Mouse (Mus musculus): Measurements from ENCODE around the gene Slc13a5. TPM values are rescaled to one million over a fixed set of nuclear protein-coding genes. Genes with fewer than 3 reads are reported as not detected.

Slc13a5 gene
- polyA plus RNA-seq, 1 experiment from 2014 or later = 0.26 TPM

DNA sequence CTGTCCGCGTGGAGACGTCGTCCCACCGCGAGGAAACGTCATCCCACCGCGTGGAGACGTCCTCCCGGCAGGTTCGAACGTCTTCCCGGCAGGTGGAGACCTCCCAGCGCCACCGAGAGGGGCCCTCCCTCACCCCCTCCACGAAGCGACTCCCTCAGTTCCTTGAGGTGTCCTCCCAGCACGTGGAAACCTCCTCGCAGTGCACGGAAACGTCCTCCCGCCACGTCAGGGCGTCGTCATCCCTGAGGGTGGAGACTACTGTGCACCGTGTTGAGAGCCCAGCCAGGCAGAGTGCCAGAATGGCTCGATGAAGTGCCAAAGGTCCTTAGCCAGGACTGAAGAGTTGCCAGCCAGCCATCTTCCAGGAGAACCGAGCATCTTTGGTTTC lies 51.6 kb downstream of the Slc13a5 start, which contains the start of gene Med31:
Gene Med31 (minus strand): TSS at position 183 of the 388 bp plus-strand sequence.
- Histone ChIP-seq H3K27me3 (no peaks in the 10 kb centered on the region), H3K27ac (peak within 1 kb of the TSS; percentile 74), H3K4me2 (peak within 1 kb of the TSS; percentile 98), H3K36me3 (peaks cover 26% of the 10 kb centered on the region), H3K9me3 (replicated peaks) (no peaks in the 10 kb centered on the region), H3K4me3 (replicated peaks) (peak within 1 kb of the TSS; percentile 88), H3K9ac (peak within 1 kb of the TSS; percentile 77), H3K4me1 (peaks cover 19% of the 10 kb centered on the region)
- WGBS = 2% methylated on average over 29 of the region's 29 CpGs
- peak; percentile 81 for ATAC-seq (replicated peaks; ENCODE audit: low FRiP score)

DNA sequence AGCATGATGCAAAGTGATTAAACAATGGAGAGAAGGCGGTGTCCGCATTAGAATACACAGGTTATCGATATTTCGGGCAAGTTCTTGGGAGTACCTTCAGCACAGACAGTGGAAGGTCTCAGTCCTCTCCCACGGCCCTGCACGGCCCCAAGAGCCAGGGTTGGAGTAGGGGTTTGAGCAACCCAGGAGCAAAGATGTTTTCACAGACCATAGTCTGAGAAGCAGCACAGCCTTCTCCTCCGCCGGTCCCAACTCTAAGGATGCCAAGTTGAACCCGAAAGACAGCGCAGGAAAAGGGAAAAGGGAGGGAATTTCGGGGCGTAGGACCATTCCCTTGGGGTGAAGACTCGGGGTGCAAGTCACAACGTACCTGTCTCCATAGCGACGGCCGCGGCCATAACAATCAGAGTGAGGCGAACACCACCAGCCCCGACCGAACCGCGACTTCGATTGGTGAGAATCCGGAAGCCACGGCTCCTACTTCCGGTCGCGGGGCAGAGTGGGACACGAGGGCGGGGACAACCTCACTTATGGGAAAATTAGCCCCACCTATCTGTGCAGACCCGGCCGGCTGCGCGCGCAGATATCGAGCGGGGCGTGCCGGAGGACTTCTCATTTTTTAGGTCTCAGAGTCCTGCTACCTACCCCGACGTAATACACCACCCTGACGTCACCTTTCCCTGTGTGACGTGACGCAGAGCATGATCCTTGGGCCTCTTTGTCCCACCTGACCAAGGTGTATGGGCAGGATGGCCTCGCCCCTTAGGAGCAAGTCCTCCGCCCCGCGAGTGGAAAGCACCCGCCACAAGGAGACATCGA lies 52.2 kb downstream of the Slc13a5 start:
- Histone ChIP-seq H3K4me2 (peak overlapping the region; percentile 98), H3K27ac (peak overlapping the region; percentile 74), H3K9me3 (replicated peaks) (no peaks in the 10 kb centered on the region), H3K4me1 (peaks cover 19% of the 10 kb centered on the region), H3K36me3 (peaks cover 32% of the 10 kb centered on the region), H3K9ac (peak overlapping the region; percentile 77), H3K27me3 (no peaks in the 10 kb centered on the region), H3K4me3 (replicated peaks) (peak overlapping the region; percentile 88)
- under 1% methylated on average over 51 of the region's 51 CpGs for WGBS
- ATAC-seq (replicated peaks; ENCODE audit: low FRiP score) = peak; percentile 95

DNA sequence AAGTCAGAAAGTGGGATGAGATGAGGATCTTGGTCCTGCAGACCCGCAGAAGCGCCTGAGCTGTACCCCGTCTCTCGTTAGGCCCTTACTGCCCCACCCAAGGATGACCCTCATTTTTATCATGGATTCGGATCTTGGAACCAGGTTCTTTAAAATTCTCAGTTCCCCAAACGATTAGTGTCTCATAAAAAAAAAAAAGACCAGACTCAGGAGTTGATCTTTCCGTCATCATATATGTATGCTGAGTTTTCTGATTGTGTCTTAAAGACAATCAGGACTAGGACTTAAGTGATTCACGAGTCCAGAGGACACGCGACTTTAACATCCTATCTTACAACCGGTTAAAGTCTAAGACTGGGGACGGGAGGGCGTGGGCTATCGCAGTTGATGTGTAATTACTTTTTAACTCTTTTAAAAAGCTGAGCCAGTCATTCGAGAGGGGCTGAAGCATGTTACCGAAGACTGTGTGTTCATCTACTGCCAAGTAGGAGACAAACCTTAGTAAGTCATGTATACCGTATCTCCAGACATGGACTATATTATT lies 59.1 kb downstream of the Slc13a5 start:
- H3K27ac ChIP-seq = peak overlapping the region; percentile 87
- peak overlapping the region; percentile 76 for H3K9ac ChIP-seq
- H3K4me1 ChIP-seq = peaks cover 28% of the 10 kb centered on the region
- WGBS = 11% methylated on average over 17 of the region's 17 CpGs
- H3K9me3 ChIP-seq (replicated peaks) = no peaks in the 10 kb centered on the region
- peak overlapping the region; percentile 73 for H3K4me3 ChIP-seq (replicated peaks)
- H3K36me3 ChIP-seq = peaks cover 36% of the 10 kb centered on the region
- no peak for ATAC-seq (replicated peaks; ENCODE audit: low FRiP score)
- no peaks in the 10 kb centered on the region for H3K27me3 ChIP-seq
- H3K4me2 ChIP-seq = peak overlapping the region; percentile 90

DNA sequence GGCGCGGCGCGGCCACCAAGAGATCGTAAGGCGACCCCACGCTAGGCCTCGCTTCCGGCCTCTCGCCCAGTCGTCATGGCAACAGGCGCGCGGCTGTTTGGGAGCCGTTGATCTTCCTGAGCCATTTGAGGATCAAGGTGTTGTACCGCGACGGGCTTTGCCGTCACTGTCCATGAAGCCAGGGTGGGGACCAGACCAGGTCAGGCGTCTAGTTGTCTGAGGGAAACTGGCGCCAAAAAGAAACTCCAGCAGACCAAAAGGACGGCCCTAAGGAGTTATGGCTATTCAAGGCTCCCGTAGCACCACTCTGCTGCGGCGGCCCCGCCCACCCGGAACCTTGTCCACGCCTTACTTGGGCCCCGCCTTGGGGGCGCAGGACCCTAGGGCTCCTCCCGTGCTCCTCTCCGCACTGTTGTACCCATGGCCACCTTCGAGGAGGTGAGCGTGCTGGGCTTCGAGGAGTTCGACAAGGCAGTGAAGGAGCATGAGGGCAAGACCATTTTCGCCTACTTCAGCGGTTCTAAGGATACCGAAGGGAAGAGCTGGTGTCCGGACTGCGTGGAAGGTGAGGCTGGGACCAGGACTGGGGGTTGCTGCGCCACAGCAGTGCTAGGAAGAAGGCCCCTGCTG lies 59.7 kb downstream of the Slc13a5 start, which contains the start of the genes 4933427D14Rik and Txndc17:
Gene 4933427D14Rik (minus strand): TSS at position 256 of the 630 bp plus-strand sequence.
Gene Txndc17 (plus strand): TSS at position 344 of the 630 bp plus-strand sequence.
- Histone ChIP-seq H3K4me1 (peaks cover 28% of the 10 kb centered on the region), H3K9ac (peak within 1 kb of the TSS; percentile 76)
- peak; percentile 97 for ATAC-seq (replicated peaks; ENCODE audit: low FRiP score)

DNA sequence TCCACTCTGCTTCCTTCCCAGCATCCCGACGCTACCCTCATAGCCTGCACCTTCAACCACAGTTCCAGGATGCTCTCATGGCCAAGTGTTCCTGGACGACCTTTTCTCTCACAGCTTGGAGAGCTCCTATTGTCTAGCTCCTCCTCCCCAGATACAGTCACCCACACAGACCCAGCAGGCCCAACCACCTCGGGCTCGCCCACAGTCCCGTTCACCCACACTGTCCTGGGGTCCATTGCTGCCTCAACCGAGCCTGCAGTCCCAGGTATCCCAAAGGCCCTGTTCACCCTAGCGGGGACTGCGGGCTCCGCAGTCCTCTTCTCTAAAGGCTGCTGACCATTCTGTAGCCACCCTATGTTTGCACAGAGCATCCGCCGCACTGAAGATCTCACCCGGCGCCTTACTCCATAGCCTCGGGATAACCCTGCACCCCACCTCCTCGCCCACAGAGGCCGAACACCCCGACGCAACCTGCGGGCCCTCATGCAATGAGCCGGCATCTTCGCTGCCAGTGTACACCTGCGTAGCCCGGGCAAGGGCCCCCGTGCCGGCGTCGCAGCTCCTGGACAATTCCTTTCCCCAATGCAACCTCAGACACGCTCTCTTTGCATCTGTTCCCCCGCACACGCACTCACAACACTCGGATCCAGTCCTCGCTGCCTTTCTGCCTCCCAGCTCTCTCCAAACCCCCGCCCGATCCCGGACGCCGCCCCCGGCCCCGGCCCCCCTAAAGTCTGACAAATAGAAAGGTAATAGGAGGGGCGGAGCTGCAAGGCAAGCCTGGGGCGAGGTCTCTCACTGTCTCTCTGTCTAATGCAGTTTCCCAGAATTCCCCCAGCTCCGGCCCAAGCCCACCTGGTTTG lies 60.5 kb downstream of the Slc13a5 start, which contains the start of gene Gm43951:
Gene Gm43951 (minus strand): TSS at position 500 of the 863 bp plus-strand sequence.
- no peaks in the 10 kb centered on the region for H3K27me3 ChIP-seq
- peak within 1 kb of the TSS; percentile 90 for H3K4me2 ChIP-seq
- WGBS = under 1% methylated on average over 43 of the region's 43 CpGs
- H3K9me3 ChIP-seq (replicated peaks) = no peaks in the 10 kb centered on the region
- peak within 1 kb of the TSS; percentile 73 for H3K4me3 ChIP-seq (replicated peaks)
- peak within 1 kb of the TSS; percentile 87 for H3K27ac ChIP-seq
- H3K9ac ChIP-seq = peak within 1 kb of the TSS; percentile 76
- peak; percentile 49 for ATAC-seq (replicated peaks; ENCODE audit: low FRiP score)
- peaks cover 28% of the 10 kb centered on the region for H3K4me1 ChIP-seq
- peaks cover 31% of the 10 kb centered on the region for H3K36me3 ChIP-seq

More for the DNA sequence above, 59.7 kb downstream of the Slc13a5 start, which contains the start of the genes 4933427D14Rik and Txndc17:
- Histone ChIP-seq H3K4me2 (peak within 1 kb of the TSS; percentile 90), H3K27me3 (no peaks in the 10 kb centered on the region), H3K4me3 (replicated peaks) (peak within 1 kb of the TSS; percentile 73), H3K9me3 (replicated peaks) (no peaks in the 10 kb centered on the region), H3K27ac (peak within 1 kb of the TSS; percentile 87), H3K36me3 (peaks cover 31% of the 10 kb centered on the region)
- WGBS = under 1% methylated on average over 42 of the region's 42 CpGs

DNA sequence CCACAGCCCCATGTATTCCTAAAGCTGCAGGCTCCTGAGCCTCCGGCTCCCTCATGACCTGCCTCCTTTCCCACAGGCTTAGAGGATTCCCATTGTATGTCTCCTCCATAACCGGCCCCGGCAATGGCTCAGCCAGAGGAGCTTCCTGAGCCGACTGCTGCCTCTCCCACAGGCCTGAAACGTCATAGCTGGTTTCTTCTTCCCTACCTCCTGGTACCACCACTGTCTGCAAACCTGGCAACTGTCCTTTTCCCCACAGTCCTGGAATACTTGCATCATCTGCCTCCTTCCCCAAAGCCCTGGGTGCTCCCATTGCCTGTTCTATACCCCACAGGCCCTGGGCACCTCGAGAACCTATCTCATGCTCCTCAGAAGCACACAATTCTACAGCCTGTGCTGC lies 61.8 kb downstream of the Slc13a5 start:
- 77% methylated on average over 6 of the region's 6 CpGs for WGBS
- no peak for ATAC-seq (replicated peaks; ENCODE audit: low FRiP score)
- H3K4me2 ChIP-seq = peak overlapping the region; percentile 90; the same call in 1 of the 2 replicates

DNA sequence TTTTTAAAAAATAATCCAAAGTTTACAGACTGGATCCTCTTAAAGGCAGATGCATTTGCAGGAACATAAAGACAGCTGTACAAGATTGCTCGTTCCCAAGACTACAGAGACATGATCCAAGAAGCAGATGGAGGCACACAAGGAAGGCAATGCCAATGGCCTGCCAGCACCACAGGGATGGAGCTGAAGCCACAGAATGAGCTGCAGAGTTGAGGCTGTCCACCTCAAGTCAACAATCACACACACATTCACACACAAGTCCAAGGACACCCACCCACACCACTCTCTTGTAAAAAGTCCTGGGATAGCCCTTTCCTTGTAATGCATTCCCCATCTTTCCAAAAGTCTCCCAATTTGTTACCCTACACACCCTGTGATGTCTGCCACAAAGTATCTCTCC lies 63.6 kb downstream of the Slc13a5 start:
- WGBS = 81% methylated on average over 1 of the region's 1 CpGs
- peaks cover 23% of the 10 kb centered on the region for H3K36me3 ChIP-seq

More for the DNA sequence above, 61.8 kb downstream of the Slc13a5 start:
- Histone ChIP-seq H3K27ac (no peak overlapping the region), H3K4me3 (replicated peaks) (no peak overlapping the region), H3K36me3 (peaks cover 25% of the 10 kb centered on the region), H3K4me1 (peaks cover 28% of the 10 kb centered on the region), H3K9me3 (replicated peaks) (no peaks in the 10 kb centered on the region), H3K27me3 (no peaks in the 10 kb centered on the region), H3K9ac (0 out of 2 replicates have a peak overlapping the region, but pooled peaks have one; percentile 76)

DNA sequence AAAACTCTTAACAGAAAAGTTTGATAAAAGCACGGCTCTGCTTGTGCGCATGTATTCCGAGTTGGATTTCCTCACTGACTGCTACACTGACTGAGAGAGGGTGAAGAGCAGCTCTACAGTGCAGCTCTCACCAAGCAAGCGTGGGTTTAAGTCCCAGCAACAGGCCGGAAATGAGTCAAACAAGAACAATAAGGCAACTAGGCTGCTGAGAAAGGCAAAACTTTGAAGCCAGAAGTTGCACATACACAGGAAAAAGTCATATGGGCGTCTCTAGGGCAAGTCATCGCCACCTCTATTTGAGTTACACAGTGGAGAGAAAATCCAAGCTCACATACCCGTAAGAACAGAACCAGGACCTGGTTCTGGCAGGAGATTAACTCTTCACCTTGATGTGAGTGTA lies 70.5 kb downstream of the Slc13a5 start:
- Histone ChIP-seq H3K27me3 (no peaks in the 10 kb centered on the region), H3K9ac (no peak overlapping the region), H3K9me3 (replicated peaks) (no peaks in the 10 kb centered on the region), H3K4me2 (no peak overlapping the region), H3K4me3 (replicated peaks) (no peak overlapping the region), H3K27ac (peak overlapping the region; percentile 56; the same call in 1 of the 2 replicates), H3K36me3 (peaks cover 50% of the 10 kb centered on the region), H3K4me1 (no peaks in the 10 kb centered on the region)
- WGBS = 82% methylated on average over 8 of the region's 8 CpGs
- ATAC-seq (replicated peaks; ENCODE audit: low FRiP score) = no peak

More for the DNA sequence above, 63.6 kb downstream of the Slc13a5 start:
- Histone ChIP-seq H3K9me3 (replicated peaks) (no peaks in the 10 kb centered on the region), H3K4me2 (no peak overlapping the region), H3K27me3 (no peaks in the 10 kb centered on the region), H3K27ac (no peak overlapping the region), H3K4me3 (replicated peaks) (no peak overlapping the region), H3K9ac (no peak overlapping the region), H3K4me1 (peaks cover 26% of the 10 kb centered on the region)
- ATAC-seq (replicated peaks; ENCODE audit: low FRiP score) = no peak

DNA sequence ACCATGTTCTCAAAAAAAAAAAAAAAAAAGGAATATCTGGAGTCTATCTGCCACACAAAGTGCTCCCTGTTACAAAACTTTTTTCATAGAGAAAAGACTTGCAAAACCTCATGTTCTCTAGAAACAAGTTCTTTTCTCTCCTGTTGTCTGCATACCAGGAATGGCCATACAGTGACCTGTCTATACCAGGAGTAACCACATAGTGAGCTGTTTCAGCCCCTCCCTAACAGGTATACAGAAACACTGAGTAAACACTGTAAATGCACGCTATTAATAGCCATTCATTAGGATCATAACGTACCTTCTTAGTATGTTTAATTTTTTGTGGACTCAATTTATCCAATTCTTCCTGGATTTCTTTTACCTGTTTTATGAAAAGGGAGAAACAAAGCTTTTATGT lies 72.8 kb downstream of the Slc13a5 start:
- no peak overlapping the region for H3K4me3 ChIP-seq (replicated peaks)
- ATAC-seq (replicated peaks; ENCODE audit: low FRiP score) = no peak
- no peak overlapping the region for H3K4me2 ChIP-seq
- 91% methylated on average over 2 of the region's 2 CpGs for WGBS
- H3K4me1 ChIP-seq = no peaks in the 10 kb centered on the region
- no peak overlapping the region for H3K9ac ChIP-seq
- H3K27ac ChIP-seq = no peak overlapping the region
- H3K9me3 ChIP-seq (replicated peaks) = no peaks in the 10 kb centered on the region
- H3K27me3 ChIP-seq = no peaks in the 10 kb centered on the region
- H3K36me3 ChIP-seq = peaks cover 62% of the 10 kb centered on the region

All from kidney, embryonic 15.5 days (tissue).